Mouse (Mus musculus) layer of hippocampus, adult 9-10 months (tissue): ENCODE results near the gene D1Ertd622e.

Experiments used
- DNase-seq: peaks from one replicate; pipeline ENCODE4 v3.0.0; 2022; ENCODE audit warnings: low spot score

The D1Ertd622e gene

GRCm38 (mm10) chr1:97580270-97580669 lies 81.6 kb downstream of the D1Ertd622e start:
- DNase-seq: no peak

- DNase-seq: no peak
These were observed 83.9 kb downstream of the D1Ertd622e start for GRCm38 (mm10) chr1:97578025-97578417.

GRCm38 (mm10) chr1:97577062-97578024 lies 84.5 kb downstream of the D1Ertd622e start:
- no peak for DNase-seq

GRCm38 (mm10) chr1:97576576-97576975 lies 85.3 kb downstream of the D1Ertd622e start:
- DNase-seq: no peak

GRCm38 (mm10) chr1:97570814-97571213 lies 91.1 kb downstream of the D1Ertd622e start:
- DNase-seq: no peak

- DNase-seq: no peak
These were observed 93.9 kb downstream of the D1Ertd622e start for GRCm38 (mm10) chr1:97567956-97568355.

GRCm38 (mm10) chr1:97564641-97565040 lies 97.2 kb downstream of the D1Ertd622e start:
- no peak for DNase-seq

- DNase-seq: no peak
These were observed 99.0 kb downstream of the D1Ertd622e start for GRCm38 (mm10) chr1:97562867-97563266.
